Mouse (Mus musculus): Measurements from ENCODE around the gene Tal1.

GRCm38 (mm10) chr4:115103510-115103909 is 47.3 kb downstream of the Tal1 start:
- TF ChIP-seq POLR2A (IDR thresholded peaks at IDR 0.05; ENCODE audit: low read depth, low read length) (no peak), CTCF (IDR thresholded peaks at IDR 0.05; ENCODE audit: borderline replicate concordance, insufficient read depth, low read length) (no peak)

Measured in embryonic fibroblast, embryonic 13.5 days (primary cell).